Mouse (Mus musculus): ENCODE measurements around the gene Ube2c. TPM values are rescaled to one million over a fixed set of nuclear protein-coding genes. Genes with fewer than 3 reads are reported as not detected.

Gene Ube2c
- total RNA-seq, 2 experiments from 2014 or later: 1.2 to 1.5 TPM

- no peak for DNase-seq
These were observed 7.1 kb upstream of the Ube2c start for GRCm38 (mm10) chr2:164762593-164762992.

- no peak for DNase-seq
These were observed 3.9 kb upstream of the Ube2c start for GRCm38 (mm10) chr2:164765841-164766240.

- DNase-seq: no peak
These were observed 1.7 kb upstream of the Ube2c start for GRCm38 (mm10) chr2:164767812-164768540.

GRCm38 (mm10) chr2:164770279-164770678 is 581 bp downstream of the Ube2c start:
- DNase-seq: no peak

- no peak for DNase-seq
These were observed 1.4 kb downstream of the Ube2c start for GRCm38 (mm10) chr2:164771123-164771522.

GRCm38 (mm10) chr2:164773229-164773988 is 3.7 kb downstream of the Ube2c start:
- no peak for DNase-seq

- DNase-seq: no peak
These were observed 4.3 kb downstream of the Ube2c start for GRCm38 (mm10) chr2:164773989-164774364.

DNA sequence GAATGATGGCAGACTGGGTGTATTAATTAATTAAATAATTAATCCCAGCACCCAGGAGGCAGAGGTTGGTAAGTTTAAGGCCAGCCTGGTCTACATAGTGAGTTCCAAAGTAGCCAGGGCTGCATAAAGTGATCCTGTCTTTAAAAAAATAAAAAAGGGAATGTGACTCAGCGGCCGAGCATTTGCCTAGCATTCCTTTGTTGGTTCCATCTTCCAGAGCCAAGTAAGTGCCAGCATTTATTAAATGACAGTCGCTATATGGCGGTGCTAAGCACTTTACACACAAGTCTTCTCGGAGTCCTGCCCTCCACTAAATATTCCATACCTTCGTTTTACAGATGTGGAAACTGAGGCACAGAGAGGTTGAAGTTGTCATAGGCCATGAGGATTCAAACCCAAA is 6.4 kb downstream of the Ube2c start:
- DNase-seq: no peak

GRCm38 (mm10) chr2:164776801-164777200 is 7.1 kb downstream of the Ube2c start:
- no peak for DNase-seq

GRCm38 (mm10) chr2:164777246-164778014 is 7.7 kb downstream of the Ube2c start:
- no peak for DNase-seq

DNA sequence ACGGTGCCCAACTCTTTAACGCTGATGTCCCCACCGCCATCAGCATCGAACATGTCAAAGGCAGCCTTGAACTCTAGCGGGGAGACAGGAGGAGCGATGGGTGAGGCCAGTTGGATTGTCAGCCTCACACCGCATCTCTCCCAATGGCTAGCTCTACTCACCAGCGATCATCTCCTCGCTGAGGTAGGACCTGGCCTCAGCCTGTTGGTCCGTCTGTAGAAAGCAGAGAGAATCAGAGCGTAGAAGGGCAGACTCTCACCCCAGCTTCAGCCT is 8.3 kb downstream of the Ube2c start:
- no peak for DNase-seq

DNA sequence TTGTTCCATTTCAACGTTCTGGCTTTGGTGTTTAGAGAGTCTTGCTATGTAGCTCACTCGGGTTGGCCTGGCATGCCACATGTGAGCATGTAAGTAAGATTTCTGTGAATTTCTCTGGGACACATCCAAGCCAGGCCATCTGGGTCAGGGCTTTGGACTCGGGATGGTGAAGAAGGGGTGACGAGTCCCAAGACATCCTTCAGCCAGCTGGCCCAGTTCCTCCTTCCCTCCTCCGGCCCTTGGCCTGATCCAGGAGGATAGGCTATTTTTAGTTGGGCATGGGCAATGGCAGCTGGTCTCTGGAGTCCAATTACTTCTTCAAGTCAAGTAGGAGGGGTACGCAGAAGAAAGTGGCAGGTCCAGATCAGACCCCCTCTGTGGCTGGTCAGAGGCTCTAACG is 9.1 kb downstream of the Ube2c start:
- no peak for DNase-seq

GRCm38 (mm10) chr2:164779481-164780086 is 9.9 kb downstream of the Ube2c start, which contains the start of gene Tnnc2:
Gene Tnnc2 (minus strand): TSS chr2:164779967.
- no peak for DNase-seq

- no peak for DNase-seq
These were observed 12.2 kb downstream of the Ube2c start for GRCm38 (mm10) chr2:164781876-164782275.

- no peak for DNase-seq
These were observed 14.4 kb downstream of the Ube2c start for GRCm38 (mm10) chr2:164783926-164784581.

DNA sequence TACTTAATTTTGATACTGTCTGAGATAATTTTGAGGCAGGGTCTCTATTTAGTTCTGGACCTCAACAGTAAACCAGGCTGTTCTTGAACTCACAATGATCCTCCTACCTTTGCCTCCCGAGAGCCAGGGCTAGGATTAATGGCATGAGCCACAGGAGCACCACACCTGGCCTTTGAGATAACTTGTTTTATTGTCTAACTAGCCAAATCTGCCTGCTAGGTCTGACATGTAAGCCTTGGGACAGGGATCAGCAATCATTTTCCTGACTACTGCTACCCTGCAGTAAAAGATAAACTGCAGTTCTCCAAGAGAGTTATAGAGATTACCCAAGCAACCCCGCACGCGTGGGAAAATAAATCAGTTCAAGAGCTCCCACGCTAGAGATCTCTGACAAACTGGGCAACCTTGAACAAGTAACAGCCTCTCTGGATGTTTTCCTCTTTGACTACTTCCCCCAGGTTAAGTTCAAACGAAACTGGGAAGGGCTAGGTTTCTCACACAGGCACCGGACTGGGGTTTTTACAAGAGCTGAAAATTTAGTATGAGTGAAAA is 15.2 kb downstream of the Ube2c start:
- DNase-seq: no peak

GRCm38 (mm10) chr2:164785481-164786387 is 16.0 kb downstream of the Ube2c start, which contains the start of gene Snx21:
Gene Snx21 (plus strand): TSS chr2:164785823.
- peak; percentile 87 to 88 for DNase-seq

DNA sequence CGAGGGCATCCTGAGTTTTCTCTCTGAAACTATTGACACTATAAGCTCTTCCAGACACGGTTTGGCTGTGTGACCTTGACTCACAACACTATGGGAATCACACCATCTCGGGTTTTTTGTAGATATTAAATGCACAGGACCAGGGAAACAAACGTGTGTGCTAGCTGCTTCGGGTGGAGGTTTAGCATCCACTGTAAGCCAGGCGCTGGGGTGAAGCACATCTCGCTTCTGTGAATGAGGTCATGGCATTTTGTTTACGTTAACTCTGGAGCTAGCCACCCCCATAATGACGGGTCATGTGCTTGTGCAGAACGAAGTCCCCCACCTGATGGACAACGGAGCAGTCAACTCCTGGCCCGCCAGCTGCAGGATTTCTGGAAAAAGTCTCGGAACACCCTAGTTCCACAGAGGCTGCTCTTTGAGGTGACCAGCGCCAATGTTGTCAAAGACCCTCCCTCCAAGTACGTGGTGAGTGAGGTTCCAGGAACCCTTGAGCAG is 16.7 kb downstream of the Ube2c start:
- DNase-seq: no peak

GRCm38 (mm10) chr2:164787032-164787431 is 17.3 kb downstream of the Ube2c start:
- DNase-seq: no peak

DNA sequence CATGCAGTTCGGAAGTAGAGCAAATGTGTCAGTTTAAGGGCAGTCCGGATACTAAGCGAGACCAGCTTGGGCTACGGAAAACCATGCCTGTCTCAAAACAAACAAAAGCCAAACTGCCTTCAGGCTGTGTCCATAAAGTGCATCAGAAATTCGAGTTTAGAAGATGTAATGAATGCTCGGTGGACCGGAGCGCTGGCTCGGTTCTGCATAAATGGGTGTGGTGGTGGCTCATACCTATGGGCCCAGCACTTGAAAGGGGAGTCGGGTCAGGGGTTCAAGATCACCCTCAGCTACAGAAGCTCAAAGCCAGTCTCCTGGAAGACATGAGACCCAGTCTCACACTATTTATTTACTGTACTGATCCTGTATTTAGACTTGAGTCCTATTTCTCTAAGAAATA is 18.1 kb downstream of the Ube2c start:
- no peak for DNase-seq

DNA sequence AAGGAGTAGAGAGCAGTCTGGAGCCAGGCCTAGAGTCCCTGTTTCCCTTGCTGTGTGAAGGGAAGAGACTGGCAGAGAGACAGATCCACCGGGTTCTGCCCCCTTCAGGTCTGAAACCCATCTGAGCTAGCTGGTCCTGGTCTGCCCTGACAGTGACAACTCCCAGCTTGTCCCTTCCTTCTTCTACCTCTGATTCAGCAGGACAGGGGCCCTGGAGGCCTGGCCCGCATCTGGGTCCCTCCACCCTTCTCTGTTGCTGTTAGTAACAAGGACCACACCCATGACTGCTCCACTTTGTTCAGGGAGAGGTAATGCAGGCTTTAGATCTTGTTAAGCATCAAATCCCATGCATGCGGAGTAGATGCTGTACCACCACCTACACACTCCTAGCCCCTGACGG is 18.7 kb downstream of the Ube2c start:
- DNase-seq: no peak

Data from layer of hippocampus, postnatal 36 days (tissue).